Mouse (Mus musculus) activated CD4-positive, CD25-positive, alpha-beta regulatory T cell (primary cell): Measurements from ENCODE around the gene Gm10408. TPM values are rescaled to one million over a fixed set of nuclear protein-coding genes. Genes with fewer than 3 reads are reported as not detected.

Experiments used
- polyA plus RNA-seq, 2 experiments: library from polyadenylated mRNA; unstranded; fragments of 100-300 nt; shearing (Covaris generic); gene quantifications; one replicate each; pipeline ENCODE4 v1.2.1; 2017

Gene Gm10408
- under 1 TPM; 0.14 to 0.16 TPM for polyA plus RNA-seq

GRCm38 (mm10) chr14:3449079-3449478 is at the start of gene Gm10408:
Gene Gm10408, plus strand, starts transcription at chr14:3449379.

GRCm38 (mm10) chr14:3412314-3412713 is 36.9 kb upstream of the Gm10408 start, which contains the start of gene Gm10409:
Gene Gm10409, plus strand, starts transcription at chr14:3412614.

DNA sequence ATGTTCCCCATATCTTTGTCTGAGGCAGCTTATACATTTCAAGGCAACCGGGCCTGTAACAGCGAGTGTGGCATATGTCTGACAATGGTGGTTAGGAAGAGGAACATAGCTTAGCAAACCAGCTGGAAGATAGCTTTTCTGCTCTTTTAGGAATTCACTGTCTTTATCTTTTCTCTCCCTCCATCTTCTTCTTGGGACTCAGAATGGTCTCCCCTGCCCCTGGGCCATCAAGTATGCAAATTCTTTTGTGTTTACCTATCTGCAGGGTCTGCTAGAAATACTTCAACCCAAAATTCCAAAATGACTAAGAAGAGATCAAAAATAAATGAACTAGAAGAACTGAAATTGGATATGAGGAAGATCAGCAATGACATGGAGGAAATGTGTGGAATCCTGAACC is 21.4 kb upstream of the Gm10408 start, which contains the start of gene Gm3005:
Gene Gm3005, plus strand, starts transcription at position 301 of the 400 bp plus-strand sequence.

Other genes starting within 250 kb of the Gm10408 start
- 10 to 100 TPM in 1 of 2 experiments, 1 to 10 TPM in 1; 4.1 to 13.5 TPM for gene D830030K20Rik, start 240.9 kb upstream of the Gm10408 start, polyA plus RNA-seq
- 1 to 10 TPM in 1 of 2 experiments, not detected in 1; 1.6 TPM for gene Gm2956, start 116.8 kb upstream of the Gm10408 start, polyA plus RNA-seq
- gene Gm10413, start 54.3 kb upstream of the Gm10408 start, polyA plus RNA-seq, result not detected
- 1 to 10 TPM; 1.5 to 3.4 TPM for gene Gm10409, start 36.8 kb upstream of the Gm10408 start, polyA plus RNA-seq
- 1 to 10 TPM; 1.9 to 2.1 TPM for gene Gm3005, start 21.3 kb upstream of the Gm10408 start, polyA plus RNA-seq
- not detected for gene Gm3012, start 185.1 kb downstream of the Gm10408 start, polyA plus RNA-seq
- gene Gm3020, start 202.7 kb downstream of the Gm10408 start, polyA plus RNA-seq, result 1 to 10 TPM; 1.5 to 3.4 TPM
- not detected for gene Gm3043, start 239.4 kb downstream of the Gm10408 start, polyA plus RNA-seq